Mouse (Mus musculus): ENCODE data around the gene Slc7a6os. TPM values are rescaled to one million over a fixed set of nuclear protein-coding genes. Genes with fewer than 3 reads are reported as not detected.

Gene Slc7a6os
- polyA plus RNA-seq, 1 experiment from 2014 or later: 46.7 TPM

DNA sequence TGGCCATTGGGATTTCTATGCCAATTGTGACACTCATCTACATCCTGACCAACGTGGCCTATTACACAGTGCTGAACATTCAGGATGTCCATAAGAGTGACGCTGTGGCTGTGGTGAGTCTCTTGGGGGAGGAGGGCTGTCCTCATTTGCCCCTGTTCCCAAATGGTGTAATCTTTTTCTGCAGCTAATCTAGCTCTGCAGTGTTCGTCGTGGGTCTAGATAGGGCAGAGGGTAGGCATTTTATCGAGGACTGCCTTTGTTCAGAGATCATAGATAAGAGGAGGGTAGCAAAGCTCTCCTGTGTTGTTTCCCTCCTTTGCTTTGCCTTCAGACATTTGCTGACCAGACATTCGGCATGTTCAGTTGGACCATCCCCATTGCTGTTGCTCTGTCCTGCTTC is 17.6 kb downstream of the Slc7a6os start:
- no peaks in the 10 kb centered on the region for H3K4me1 ChIP-seq (ENCODE audit: control insufficient read depth, insufficient read depth, low read length)

DNA sequence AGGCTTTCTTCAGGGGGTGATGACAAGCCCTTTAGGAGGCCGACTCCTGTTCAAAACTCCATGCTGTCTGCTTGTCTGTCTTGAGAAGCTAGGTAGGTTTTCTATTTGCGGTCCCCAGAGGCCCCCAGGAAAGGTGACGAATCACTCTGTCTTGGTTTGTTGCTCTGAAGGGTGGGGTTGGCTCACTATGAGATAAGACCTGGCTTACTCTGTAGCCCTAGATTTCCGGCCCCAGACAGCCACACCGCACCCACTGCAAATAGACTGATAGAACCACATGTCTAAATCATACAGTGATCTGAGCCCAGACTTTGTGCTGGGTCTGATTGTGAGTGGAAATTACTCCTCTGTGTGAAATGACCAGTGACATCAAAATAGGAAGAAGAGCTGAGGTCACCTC is 19.1 kb downstream of the Slc7a6os start:
- Histone ChIP-seq H3K9me3 (replicated peaks; ENCODE audit: control insufficient read depth, low read length) (no peaks in the 10 kb centered on the region), H3K27me3 (ENCODE audit: control insufficient read depth, insufficient read depth, low read length) (no peaks in the 10 kb centered on the region), H3K27ac (replicated peaks; ENCODE audit: low read depth, low read length) (no peak overlapping the region), H3K36me3 (replicated peaks; ENCODE audit: control insufficient read depth, insufficient read depth, low read depth, low read length) (peaks cover 6% of the 10 kb centered on the region; the same call in 1 of the 2 replicates), H3K4me2 (ENCODE audit: low read depth, low read length) (no peak overlapping the region), H3K4me1 (ENCODE audit: control insufficient read depth, insufficient read depth, low read length) (no peaks in the 10 kb centered on the region), H3K4me3 (ENCODE audit: low read depth, low read length) (no peak overlapping the region), H3K9ac (replicated peaks; ENCODE audit: low read length) (no peak overlapping the region)
- no peak for ATAC-seq (replicated peaks; ENCODE audit: insufficient number of reproducible peaks, low FRiP score, low TSS enrichment, low read depth)
- WGBS: 81% methylated on average over 5 of the region's 5 CpGs
- DNase-seq (ENCODE audit: low spot score): no peak

More for the DNA sequence above, 17.6 kb downstream of the Slc7a6os start:
- 0 out of 2 replicates have a peak, but pooled peaks cover 2% of the 10 kb centered on the region for H3K36me3 ChIP-seq (replicated peaks; ENCODE audit: control insufficient read depth, insufficient read depth, low read depth, low read length)
- 89% methylated on average over 6 of the region's 6 CpGs for WGBS
- no peak overlapping the region for H3K27ac ChIP-seq (replicated peaks; ENCODE audit: low read depth, low read length)
- DNase-seq (ENCODE audit: low spot score) (no peak), ATAC-seq (replicated peaks; ENCODE audit: insufficient number of reproducible peaks, low FRiP score, low TSS enrichment, low read depth) (no peak)
- H3K27me3 ChIP-seq (ENCODE audit: control insufficient read depth, insufficient read depth, low read length): no peaks in the 10 kb centered on the region
- H3K9me3 ChIP-seq (replicated peaks; ENCODE audit: control insufficient read depth, low read length): no peaks in the 10 kb centered on the region
- H3K9ac ChIP-seq (replicated peaks; ENCODE audit: low read length): no peak overlapping the region
- no peak overlapping the region for H3K4me3 ChIP-seq (ENCODE audit: low read depth, low read length)
- no peak overlapping the region for H3K4me2 ChIP-seq (ENCODE audit: low read depth, low read length)

DNA sequence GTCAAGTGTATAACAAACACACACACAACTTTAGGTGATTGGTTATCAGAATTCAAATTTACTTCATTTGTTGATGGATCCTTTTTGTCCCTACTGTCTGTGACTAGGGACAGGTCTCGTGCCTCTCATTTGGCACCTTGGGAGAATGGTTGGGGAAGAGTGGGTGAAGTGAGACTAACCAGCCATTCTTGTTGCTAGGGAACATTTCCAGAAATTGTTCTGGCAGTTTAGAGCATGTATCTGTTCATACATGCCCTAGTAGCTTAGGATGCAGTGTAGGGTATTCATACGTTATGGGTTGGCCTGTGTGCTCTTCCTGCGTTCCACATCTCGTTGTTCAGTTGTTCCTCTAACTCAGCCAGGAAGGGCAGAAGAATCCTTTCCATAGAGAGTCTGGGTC is 21.6 kb downstream of the Slc7a6os start:
- DNase-seq (ENCODE audit: low spot score) (no peak), ATAC-seq (replicated peaks; ENCODE audit: insufficient number of reproducible peaks, low FRiP score, low TSS enrichment, low read depth) (no peak)
- Histone ChIP-seq H3K9me3 (replicated peaks; ENCODE audit: control insufficient read depth, low read length) (no peaks in the 10 kb centered on the region), H3K4me1 (ENCODE audit: control insufficient read depth, insufficient read depth, low read length) (no peaks in the 10 kb centered on the region), H3K4me3 (ENCODE audit: low read depth, low read length) (no peak overlapping the region), H3K27me3 (ENCODE audit: control insufficient read depth, insufficient read depth, low read length) (no peaks in the 10 kb centered on the region), H3K27ac (replicated peaks; ENCODE audit: low read depth, low read length) (no peak overlapping the region), H3K36me3 (replicated peaks; ENCODE audit: control insufficient read depth, insufficient read depth, low read depth, low read length) (peaks cover 8% of the 10 kb centered on the region), H3K4me2 (ENCODE audit: low read depth, low read length) (no peak overlapping the region), H3K9ac (replicated peaks; ENCODE audit: low read length) (no peak overlapping the region)
- 98% methylated on average over 4 of the region's 4 CpGs for WGBS

DNA sequence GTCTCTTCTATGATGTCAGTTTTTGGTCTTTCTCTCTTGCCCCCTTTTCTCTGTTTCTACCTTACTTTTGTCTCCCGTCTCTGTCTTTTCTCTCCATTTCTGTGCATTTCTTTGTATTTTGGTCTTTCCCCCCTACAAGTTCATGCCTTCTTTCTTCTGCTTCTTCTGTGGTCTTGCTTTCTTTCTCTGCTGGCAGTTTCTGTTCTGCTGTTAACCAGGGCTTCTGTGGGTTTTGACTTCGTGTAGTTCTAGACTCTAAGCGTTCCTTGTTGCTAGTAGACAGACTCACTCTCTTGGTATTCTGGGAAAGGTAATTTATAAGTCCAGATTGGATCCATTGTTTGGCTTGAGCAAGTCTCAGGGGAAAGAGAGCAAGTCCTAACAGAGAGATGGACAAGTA is 24.3 kb downstream of the Slc7a6os start:
- Histone ChIP-seq H3K9me3 (replicated peaks; ENCODE audit: control insufficient read depth, low read length) (no peaks in the 10 kb centered on the region), H3K9ac (replicated peaks; ENCODE audit: low read length) (no peak overlapping the region), H3K27me3 (ENCODE audit: control insufficient read depth, insufficient read depth, low read length) (no peaks in the 10 kb centered on the region), H3K4me3 (ENCODE audit: low read depth, low read length) (no peak overlapping the region), H3K36me3 (replicated peaks; ENCODE audit: control insufficient read depth, insufficient read depth, low read depth, low read length) (peaks cover 8% of the 10 kb centered on the region), H3K4me1 (ENCODE audit: control insufficient read depth, insufficient read depth, low read length) (no peaks in the 10 kb centered on the region), H3K4me2 (ENCODE audit: low read depth, low read length) (no peak overlapping the region), H3K27ac (replicated peaks; ENCODE audit: low read depth, low read length) (no peak overlapping the region)
- DNase-seq (ENCODE audit: low spot score) (no peak), ATAC-seq (replicated peaks; ENCODE audit: insufficient number of reproducible peaks, low FRiP score, low TSS enrichment, low read depth) (no peak)
- 95% methylated on average over 3 of the region's 3 CpGs for WGBS

DNA sequence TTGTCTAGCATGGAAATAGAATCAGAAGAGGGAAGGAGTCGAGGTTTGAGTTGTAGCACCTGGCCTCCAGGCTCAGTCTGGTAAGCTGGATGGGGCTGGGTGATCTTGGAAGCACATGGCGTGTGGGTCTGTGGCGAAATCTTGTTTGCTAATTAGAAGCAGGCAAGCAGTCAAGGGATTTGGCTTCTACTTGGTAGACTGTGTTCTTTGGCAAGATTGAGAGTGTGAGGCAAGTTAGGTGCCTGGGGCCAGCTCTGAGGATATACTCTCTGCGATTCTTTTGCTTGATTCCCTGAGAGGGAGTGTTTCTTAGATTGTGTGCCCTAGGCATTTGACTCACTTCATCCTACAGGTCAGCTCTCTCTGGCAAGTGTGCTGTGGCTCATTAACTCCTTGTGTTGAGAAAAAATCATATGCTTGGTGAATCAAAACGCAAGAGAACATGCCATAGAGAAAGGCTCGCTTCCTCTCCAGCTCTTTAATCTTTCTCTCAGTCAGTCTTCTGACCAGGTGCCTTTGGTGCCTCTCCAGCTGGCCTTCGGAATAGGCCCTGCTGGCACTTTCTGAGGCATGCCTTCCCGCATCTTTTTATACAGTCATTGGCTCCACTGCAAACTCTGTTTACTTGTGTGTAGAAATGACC is 25.0 kb downstream of the Slc7a6os start:
- H3K27me3 ChIP-seq (ENCODE audit: control insufficient read depth, insufficient read depth, low read length): no peaks in the 10 kb centered on the region
- H3K9me3 ChIP-seq (replicated peaks; ENCODE audit: control insufficient read depth, low read length): no peaks in the 10 kb centered on the region
- no peak for ATAC-seq (replicated peaks; ENCODE audit: insufficient number of reproducible peaks, low FRiP score, low TSS enrichment, low read depth)
- no peak overlapping the region for H3K9ac ChIP-seq (replicated peaks; ENCODE audit: low read length)
- no peak overlapping the region for H3K27ac ChIP-seq (replicated peaks; ENCODE audit: low read depth, low read length)
- no peak for DNase-seq (ENCODE audit: low spot score)
- WGBS: 82% methylated on average over 8 of the region's 8 CpGs
- H3K4me2 ChIP-seq (ENCODE audit: low read depth, low read length): no peak overlapping the region
- peaks cover 8% of the 10 kb centered on the region for H3K36me3 ChIP-seq (replicated peaks; ENCODE audit: control insufficient read depth, insufficient read depth, low read depth, low read length)
- no peak overlapping the region for H3K4me3 ChIP-seq (ENCODE audit: low read depth, low read length)
- no peaks in the 10 kb centered on the region for H3K4me1 ChIP-seq (ENCODE audit: control insufficient read depth, insufficient read depth, low read length)

DNA sequence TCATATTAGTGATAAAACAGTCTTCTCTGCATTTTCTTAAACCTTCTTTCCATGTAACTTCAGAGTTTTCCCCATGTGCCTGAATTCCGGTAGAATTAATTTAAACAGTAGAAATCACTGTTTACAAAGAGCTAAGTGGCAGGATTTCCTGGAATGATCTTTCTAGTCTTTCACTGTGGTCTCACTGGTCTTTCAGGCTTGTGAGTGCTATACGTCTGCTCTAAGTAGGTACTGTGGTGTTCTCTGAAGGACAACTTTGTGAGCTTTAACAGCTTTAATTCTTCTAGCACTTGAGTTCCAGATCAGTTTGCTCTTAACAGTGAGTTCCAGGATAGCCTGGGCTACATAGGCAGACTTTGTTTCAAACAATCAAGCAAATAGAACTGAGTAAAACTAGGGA is 32.3 kb downstream of the Slc7a6os start:
- H3K4me3 ChIP-seq (ENCODE audit: low read depth, low read length): no peak overlapping the region
- no peak overlapping the region for H3K4me2 ChIP-seq (ENCODE audit: low read depth, low read length)
- H3K9ac ChIP-seq (replicated peaks; ENCODE audit: low read length): no peak overlapping the region
- H3K4me1 ChIP-seq (ENCODE audit: control insufficient read depth, insufficient read depth, low read length): no peaks in the 10 kb centered on the region
- H3K27me3 ChIP-seq (ENCODE audit: control insufficient read depth, insufficient read depth, low read length): no peaks in the 10 kb centered on the region
- H3K36me3 ChIP-seq (replicated peaks; ENCODE audit: control insufficient read depth, insufficient read depth, low read depth, low read length): no peaks in the 10 kb centered on the region
- ATAC-seq (replicated peaks; ENCODE audit: insufficient number of reproducible peaks, low FRiP score, low TSS enrichment, low read depth): no peak
- H3K9me3 ChIP-seq (replicated peaks; ENCODE audit: control insufficient read depth, low read length): no peaks in the 10 kb centered on the region
- DNase-seq (ENCODE audit: low spot score): no peak
- no peak overlapping the region for H3K27ac ChIP-seq (replicated peaks; ENCODE audit: low read depth, low read length)
- 64% methylated on average over 2 of the region's 2 CpGs for WGBS

DNA sequence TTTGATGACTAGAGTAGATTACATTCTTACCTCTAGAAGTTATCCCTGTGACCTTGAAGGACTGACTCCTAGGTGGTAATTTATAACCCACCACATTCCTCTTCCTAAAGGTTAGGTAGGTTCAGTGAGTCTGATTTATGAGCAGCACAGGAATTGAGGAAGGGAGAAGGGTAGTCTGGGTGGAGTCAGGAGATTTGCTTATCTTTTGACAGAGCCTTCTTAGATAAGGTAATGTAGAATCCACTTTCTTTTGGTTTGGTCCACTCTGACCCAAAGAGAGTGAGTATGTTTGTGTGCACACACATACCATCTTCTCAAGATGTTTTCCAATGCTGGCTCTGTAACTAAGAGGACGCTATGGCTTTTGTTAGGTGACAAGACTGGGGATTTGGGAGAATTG is 33.1 kb downstream of the Slc7a6os start:
- H3K27me3 ChIP-seq (ENCODE audit: control insufficient read depth, insufficient read depth, low read length): no peaks in the 10 kb centered on the region
- DNase-seq (ENCODE audit: low spot score): no peak

DNA sequence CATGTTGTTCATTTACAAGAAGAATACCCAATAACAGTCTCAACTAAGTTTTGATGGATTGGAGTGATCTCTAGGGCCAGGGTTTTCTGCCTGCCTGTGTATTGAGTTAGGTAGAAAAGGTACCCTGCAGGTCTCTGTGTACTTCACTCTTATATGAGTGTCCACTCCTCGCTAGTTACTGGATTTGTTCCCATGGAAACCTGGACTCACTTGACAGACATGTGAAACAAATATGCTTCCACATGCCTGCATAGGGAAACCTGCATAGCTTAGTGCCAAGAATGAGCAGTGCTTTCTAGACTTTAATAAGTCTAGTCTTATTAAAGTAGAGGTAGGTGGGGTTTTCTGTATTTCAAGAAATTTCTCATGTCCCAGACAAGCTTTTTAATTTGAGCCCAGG is 33.8 kb downstream of the Slc7a6os start:
- H3K27me3 ChIP-seq (ENCODE audit: control insufficient read depth, insufficient read depth, low read length): no peaks in the 10 kb centered on the region
- no peak for ATAC-seq (replicated peaks; ENCODE audit: insufficient number of reproducible peaks, low FRiP score, low TSS enrichment, low read depth)
- no peak overlapping the region for H3K4me2 ChIP-seq (ENCODE audit: low read depth, low read length)
- no peak overlapping the region for H3K9ac ChIP-seq (replicated peaks; ENCODE audit: low read length)
- no peaks in the 10 kb centered on the region for H3K36me3 ChIP-seq (replicated peaks; ENCODE audit: control insufficient read depth, insufficient read depth, low read depth, low read length)
- no peak overlapping the region for H3K4me3 ChIP-seq (ENCODE audit: low read depth, low read length)
- 39% methylated on average over 1 of the region's 1 CpGs for WGBS
- DNase-seq (ENCODE audit: low spot score): peak; percentile 46
- H3K4me1 ChIP-seq (ENCODE audit: control insufficient read depth, insufficient read depth, low read length): no peaks in the 10 kb centered on the region
- no peak overlapping the region for H3K27ac ChIP-seq (replicated peaks; ENCODE audit: low read depth, low read length)
- H3K9me3 ChIP-seq (replicated peaks; ENCODE audit: control insufficient read depth, low read length): no peaks in the 10 kb centered on the region

More for the DNA sequence above, 33.1 kb downstream of the Slc7a6os start:
- Histone ChIP-seq H3K4me3 (ENCODE audit: low read depth, low read length) (no peak overlapping the region), H3K27ac (replicated peaks; ENCODE audit: low read depth, low read length) (no peak overlapping the region), H3K4me1 (ENCODE audit: control insufficient read depth, insufficient read depth, low read length) (no peaks in the 10 kb centered on the region), H3K9ac (replicated peaks; ENCODE audit: low read length) (no peak overlapping the region), H3K9me3 (replicated peaks; ENCODE audit: control insufficient read depth, low read length) (no peaks in the 10 kb centered on the region), H3K4me2 (ENCODE audit: low read depth, low read length) (no peak overlapping the region), H3K36me3 (replicated peaks; ENCODE audit: control insufficient read depth, insufficient read depth, low read depth, low read length) (no peaks in the 10 kb centered on the region)
- WGBS: 72% methylated on average over 1 of the region's 1 CpGs
- ATAC-seq (replicated peaks; ENCODE audit: insufficient number of reproducible peaks, low FRiP score, low TSS enrichment, low read depth): no peak

Measured in embryonic facial prominence, embryonic 11.5 days (tissue).